Mouse (Mus musculus): Measurements from ENCODE around the gene Hk1. TPM values are rescaled to one million over a fixed set of nuclear protein-coding genes. Genes with fewer than 3 reads are reported as not detected.

The Hk1 gene
- polyA plus RNA-seq, 1 experiment from 2014 or later = 39.5 TPM

- ATAC-seq = no peak
- Histone ChIP-seq H3K4me2 (no peak overlapping the region), H3K9me3 (replicated peaks) (no peaks in the 10 kb centered on the region), H3K27me3 (no peaks in the 10 kb centered on the region), H3K4me3 (no peak overlapping the region), H3K4me1 (no peaks in the 10 kb centered on the region), H3K9ac (no peak overlapping the region), H3K36me3 (ENCODE audit: poor library complexity, severe bottlenecking) (no peaks in the 10 kb centered on the region), H3K27ac (no peak overlapping the region)
- 89% methylated on average over 17 of the region's 17 CpGs for WGBS
Measured at GRCm38 (mm10) chr10:62222777-62223176, 156.9 kb downstream of the Hk1 start.

GRCm38 (mm10) chr10:62221647-62222046 lies 158.1 kb downstream of the Hk1 start:
- Histone ChIP-seq H3K9me3 (replicated peaks) (no peaks in the 10 kb centered on the region), H3K27ac (no peak overlapping the region), H3K4me3 (no peak overlapping the region), H3K27me3 (no peaks in the 10 kb centered on the region), H3K36me3 (ENCODE audit: poor library complexity, severe bottlenecking) (no peaks in the 10 kb centered on the region), H3K9ac (no peak overlapping the region), H3K4me1 (no peaks in the 10 kb centered on the region), H3K4me2 (no peak overlapping the region)
- ATAC-seq = no peak
- WGBS = 85% methylated on average over 2 of the region's 2 CpGs

- 79% methylated on average over 8 of the region's 8 CpGs for WGBS
- H3K4me1 ChIP-seq = no peaks in the 10 kb centered on the region
- no peaks in the 10 kb centered on the region for H3K36me3 ChIP-seq (ENCODE audit: poor library complexity, severe bottlenecking)
- no peak overlapping the region for H3K27ac ChIP-seq
- no peak overlapping the region for H3K4me3 ChIP-seq
- no peak overlapping the region for H3K9ac ChIP-seq
- H3K9me3 ChIP-seq (replicated peaks) = no peaks in the 10 kb centered on the region
- no peak for ATAC-seq
- no peaks in the 10 kb centered on the region for H3K27me3 ChIP-seq
- no peak overlapping the region for H3K4me2 ChIP-seq
Measured at GRCm38 (mm10) chr10:62220732-62221514, 158.8 kb downstream of the Hk1 start.

Other genes starting within 250 kb of the Hk1 start
- 0.15 and 0.41 TPM in 2 replicates for gene Neurog3, start 246.8 kb downstream of the Hk1 start, polyA plus RNA-seq (2015; fragmentation: Nextera tagmentation; extraction: Ambion mirVana)
- gene Fam241b, start 236.0 kb downstream of the Hk1 start, polyA plus RNA-seq (2015; fragmentation: Nextera tagmentation; extraction: Ambion mirVana) = 92.5 and 96.1 TPM in 2 replicates
- 14.2 and 18.0 TPM in 2 replicates for gene Tspan15, start 148.7 kb downstream of the Hk1 start, polyA plus RNA-seq (2015; fragmentation: Nextera tagmentation; extraction: Ambion mirVana)
- not detected in 2 replicates for gene Tacr2, start 127.5 kb downstream of the Hk1 start, polyA plus RNA-seq (2015; fragmentation: Nextera tagmentation; extraction: Ambion mirVana)
- 0.24 and 0.34 TPM in 2 replicates for gene Hkdc1, start 42.6 kb upstream of the Hk1 start, polyA plus RNA-seq (2015; fragmentation: Nextera tagmentation; extraction: Ambion mirVana)
- 0.70 and 0.94 TPM in 2 replicates for gene 4930507D05Rik, start 69.6 kb upstream of the Hk1 start, polyA plus RNA-seq (2015; fragmentation: Nextera tagmentation; extraction: Ambion mirVana)
- gene Supv3l1, start 69.8 kb upstream of the Hk1 start, polyA plus RNA-seq (2015; fragmentation: Nextera tagmentation; extraction: Ambion mirVana) = 24.2 and 25.5 TPM in 2 replicates
- gene Vps26a, start 106.9 kb upstream of the Hk1 start, polyA plus RNA-seq (2015; fragmentation: Nextera tagmentation; extraction: Ambion mirVana) = 83.0 and 86.0 TPM in 2 replicates
- gene Srgn, start 147.5 kb upstream of the Hk1 start, polyA plus RNA-seq (2015; fragmentation: Nextera tagmentation; extraction: Ambion mirVana) = 5.9 and 6.0 TPM in 2 replicates
- 52.1 and 54.5 TPM in 2 replicates for gene Kif1bp, start 198.5 kb upstream of the Hk1 start, polyA plus RNA-seq (2015; fragmentation: Nextera tagmentation; extraction: Ambion mirVana)
- 23.8 and 24.5 TPM in 2 replicates for gene Ddx21, start 222.4 kb upstream of the Hk1 start, polyA plus RNA-seq (2015; fragmentation: Nextera tagmentation; extraction: Ambion mirVana)

Data from forebrain, embryonic 13.5 days (tissue).